Comparison of ENCODE assay signal across 14 mouse cellular contexts in the genomic region with DNA sequence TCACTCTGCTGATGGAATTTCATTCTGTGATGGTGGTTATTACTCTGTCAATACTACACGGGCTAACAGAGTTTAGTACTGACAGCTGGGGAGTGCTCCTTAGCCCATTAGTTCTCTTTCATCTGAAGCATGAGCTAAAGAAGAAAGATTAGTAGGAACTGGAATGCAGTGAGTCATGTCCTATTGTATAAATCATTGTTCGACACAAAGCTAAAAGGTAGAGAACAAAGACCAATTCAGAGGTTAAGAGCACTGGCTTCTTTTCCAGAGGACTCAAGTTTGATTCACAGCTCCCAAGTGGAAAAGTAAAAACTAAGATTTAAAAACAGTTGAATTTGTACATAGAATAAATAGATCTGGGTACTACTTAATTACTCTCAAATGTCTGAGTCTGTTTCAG. TPM values are rescaled to one million over a fixed set of nuclear protein-coding genes. Genes with fewer than 3 reads are reported as not detected.
"Had no signal": no experiment of that assay in that cellular context is flagged by ENCODE, and none has a peak within 500 bp of the region (broad histone marks: within the 10 kb centered on the region; RNA-seq: fewer than 3 reads in every experiment).

No protein-coding gene starts in this region.

- H3K27me3 ChIP-seq: midbrain, embryonic 12.5 days; neural tube, embryonic 12.5 days had no signal

- H3K9ac ChIP-seq: lung, embryonic 14.5 days; midbrain, embryonic 12.5 days; neural tube, embryonic 12.5 days had no signal

- H3K9me3 ChIP-seq: midbrain, embryonic 10.5 days; midbrain, embryonic 12.5 days; neural tube, embryonic 12.5 days had no signal

- DNase-seq: lung, adult 18-20 months; lung, embryonic 14.5 days; lung, postnatal 10 days; lung, postnatal 4 days; right cerebral cortex, postnatal 14 days; thymus, adult 18-20 months; thymus, postnatal 14 days; thymus, postnatal 36 days had no signal

- H3K4me2 ChIP-seq: lung, embryonic 14.5 days; midbrain, embryonic 12.5 days; neural tube, embryonic 12.5 days had no signal

- H3K4me3 ChIP-seq: midbrain, embryonic 10.5 days; midbrain, embryonic 12.5 days; neural tube, embryonic 12.5 days had no signal

- ATAC-seq: midbrain, embryonic 16.5 days had no signal

- H3K27ac ChIP-seq: midbrain, embryonic 10.5 days; midbrain, embryonic 12.5 days; neural tube, embryonic 12.5 days had no signal

RNA-seq across cellular contexts. Expression of a gene that starts 3.5 kb away (rescaled TPM):
- total RNA-seq: megakaryocyte-erythroid progenitor cell, adult 5-6 weeks had no signal
- polyA plus RNA-seq: lung, embryonic 14.5 days had no signal

RNA-seq across cellular contexts. Expression of a gene that starts 16.0 kb away (rescaled TPM):
- total RNA-seq: megakaryocyte, adult 5-6 weeks; megakaryocyte-erythroid progenitor cell, adult 5-6 weeks had no signal
